Mouse (Mus musculus): Measurements from ENCODE around the gene Apba2. TPM values are rescaled to one million over a fixed set of nuclear protein-coding genes. Genes with fewer than 3 reads are reported as not detected.

The Apba2 gene
- not detected for polyA plus RNA-seq (2017; shearing (Covaris generic))

GRCm38 (mm10) chr7:64501536-64502270 is at the start of gene Apba2:
Gene Apba2 (plus strand): TSS chr7:64501706.

Other genes starting within 250 kb of the Apba2 start
- gene Mtmr10, start 214.1 kb upstream of the Apba2 start, polyA plus RNA-seq (2017; shearing (Covaris generic)) = 13.1 TPM
- 9.2 TPM for gene Fan1, start 127.6 kb upstream of the Apba2 start, polyA plus RNA-seq (2017; shearing (Covaris generic))
- 56.1 TPM for gene Mphosph10, start 109.4 kb upstream of the Apba2 start, polyA plus RNA-seq (2017; shearing (Covaris generic))
- 26.0 TPM for gene Mcee, start 109.1 kb upstream of the Apba2 start, polyA plus RNA-seq (2017; shearing (Covaris generic))